Mouse (Mus musculus): ENCODE measurements around the gene H2-DMb2.

- no peak for TF ChIP-seq CTCF (IDR thresholded peaks at IDR 0.05; ENCODE audit: low read depth, low read length)
- no peak for TF ChIP-seq POLR2A (IDR thresholded peaks at IDR 0.05; ENCODE audit: borderline replicate concordance, low read depth, low read length)
Observed at GRCm38 (mm10) chr17:34199050-34199619, 56.0 kb downstream of the H2-DMb2 start.

Measured in bone marrow macrophage, adult 2 months (primary cell).